Mouse (Mus musculus): Measurements from ENCODE around the gene Shpk.
A peak's percentile ranks its signal among the peaks of the same experiment; 100 is the strongest.

The Shpk gene

DNA sequence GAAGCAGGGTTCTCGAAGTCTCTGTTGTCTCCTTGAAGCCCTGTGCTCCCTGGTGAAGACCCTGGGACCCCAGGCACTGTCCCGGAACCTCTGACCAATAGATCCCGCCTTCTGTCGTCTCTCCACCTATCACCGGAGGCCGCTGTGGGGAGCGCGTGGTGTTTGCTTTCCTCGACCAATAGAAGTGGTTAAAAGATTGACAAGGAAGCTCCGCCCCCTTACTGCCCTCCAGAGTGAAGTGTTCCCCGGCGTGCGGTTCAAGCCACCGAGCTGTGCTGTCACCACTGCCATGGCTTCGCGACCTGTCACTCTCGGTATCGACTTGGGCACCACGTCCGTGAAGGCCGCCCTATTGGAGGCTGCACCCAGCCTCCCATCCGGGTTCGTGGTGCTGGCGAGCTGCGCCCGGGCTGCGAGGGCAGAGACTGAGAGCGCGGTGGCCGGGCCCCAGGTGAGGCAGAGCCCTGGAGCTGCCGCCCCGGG lies at the start of gene Shpk:
TSS of gene Shpk (plus strand) at position 231 of the 483 bp plus-strand sequence.
- peak; percentile 76 for DNase-seq (ENCODE audit: low spot score)

DNA sequence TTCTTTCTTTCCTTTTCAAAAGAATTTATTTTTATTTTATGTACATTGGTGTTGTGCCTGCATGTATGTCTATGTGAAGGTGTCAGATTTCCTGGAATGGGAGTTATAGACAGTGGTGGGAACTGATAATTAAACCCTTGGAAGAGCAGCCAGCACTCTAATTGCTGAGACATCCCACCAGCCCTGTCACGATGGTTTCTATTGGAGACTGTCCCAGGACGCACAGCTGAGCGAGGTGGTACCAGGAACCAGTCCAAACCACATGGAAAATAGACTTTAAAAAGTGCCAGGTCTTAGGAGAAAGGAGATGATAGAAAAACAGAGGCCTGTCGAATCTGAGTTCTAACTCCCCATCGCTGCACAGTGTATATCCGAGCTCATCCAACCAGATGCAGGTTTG lies 44.2 kb upstream of the Shpk start:
- no peak for DNase-seq (ENCODE audit: low spot score)

DNA sequence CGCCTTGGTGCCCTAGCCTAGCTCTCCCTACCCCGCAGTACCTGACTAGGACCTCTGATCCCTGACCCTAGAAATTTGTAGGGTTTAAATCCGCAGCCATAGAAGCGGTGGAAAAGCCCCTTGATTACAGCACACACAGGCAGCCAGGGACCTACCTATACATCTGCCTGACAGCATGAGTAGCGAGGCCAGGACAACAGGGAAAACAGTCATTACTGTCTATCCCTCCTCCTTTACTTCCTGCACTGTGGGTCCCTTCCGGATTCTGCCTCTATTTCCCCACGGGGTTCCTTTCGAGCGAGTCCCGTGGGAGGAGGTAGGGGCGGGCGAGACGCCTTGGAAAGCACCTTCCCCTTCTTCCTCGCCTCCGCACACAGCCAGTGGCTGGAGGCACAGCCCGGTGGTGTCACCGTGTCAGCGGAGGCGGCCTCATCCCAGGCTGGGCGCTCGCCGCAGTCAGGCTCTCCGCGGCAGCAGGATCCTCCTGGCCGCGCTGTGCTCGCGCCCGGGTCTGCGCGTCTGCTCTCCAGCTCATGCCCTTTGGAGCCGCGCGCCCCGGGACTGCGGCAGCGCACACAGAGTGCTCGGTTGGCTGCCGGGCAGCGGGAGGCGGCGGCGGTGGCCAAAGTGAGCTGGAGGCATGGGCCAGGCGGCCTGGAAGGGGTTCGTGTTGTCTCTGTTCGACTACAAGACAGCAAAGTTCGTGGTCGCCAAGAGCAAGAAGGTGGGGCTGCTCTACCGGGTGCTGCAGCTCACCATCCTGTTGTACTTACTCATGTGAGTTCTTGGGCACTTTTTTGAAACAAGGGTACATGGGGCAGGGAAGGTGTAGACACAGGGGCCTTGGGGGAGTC lies 39.1 kb upstream of the Shpk start, which contains the start of gene P2rx5:
TSS of gene P2rx5 (plus strand) at position 465 of the 854 bp plus-strand sequence.
- no peak for DNase-seq (ENCODE audit: low spot score)

DNA sequence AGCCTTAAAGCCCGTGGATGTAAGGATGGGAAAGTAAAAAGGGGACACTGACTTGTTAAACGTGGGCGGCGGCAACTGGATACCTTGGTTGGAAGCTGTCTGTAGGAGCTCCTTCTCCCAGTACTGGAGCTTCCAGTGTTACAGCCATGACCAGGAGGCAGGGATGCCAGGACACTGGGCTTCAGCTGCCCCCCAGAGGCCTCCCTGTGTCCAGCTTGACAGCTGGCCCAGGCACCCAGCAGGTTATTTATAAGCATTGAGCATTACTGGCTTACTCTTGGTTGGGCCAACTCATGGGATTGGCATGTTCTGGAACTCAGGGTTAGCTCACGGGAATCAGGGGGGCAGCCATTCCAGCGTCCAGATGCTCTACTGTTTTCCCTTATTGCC lies 38.5 kb upstream of the Shpk start:
- DNase-seq (ENCODE audit: low spot score), result no peak

DNA sequence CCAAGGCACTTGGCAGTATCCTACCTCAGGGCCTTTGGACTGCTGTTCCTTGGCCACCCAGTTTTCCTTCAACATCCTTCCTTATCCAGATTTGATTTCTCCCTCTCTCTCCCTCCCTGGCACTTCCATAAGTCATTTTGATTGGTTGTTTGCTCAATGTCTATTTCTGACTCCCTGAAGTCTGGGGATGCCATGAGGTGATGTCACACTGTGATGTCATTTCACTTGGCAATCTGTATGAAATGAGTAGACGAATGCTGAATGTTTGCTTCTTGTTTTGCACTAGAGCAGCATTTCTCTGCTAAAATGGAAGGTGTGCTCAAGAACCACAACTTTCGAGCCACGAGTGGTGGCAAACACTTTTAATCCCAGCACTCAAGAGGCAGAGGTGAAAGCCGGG lies 37.6 kb upstream of the Shpk start:
- DNase-seq (ENCODE audit: low spot score), result no peak

DNA sequence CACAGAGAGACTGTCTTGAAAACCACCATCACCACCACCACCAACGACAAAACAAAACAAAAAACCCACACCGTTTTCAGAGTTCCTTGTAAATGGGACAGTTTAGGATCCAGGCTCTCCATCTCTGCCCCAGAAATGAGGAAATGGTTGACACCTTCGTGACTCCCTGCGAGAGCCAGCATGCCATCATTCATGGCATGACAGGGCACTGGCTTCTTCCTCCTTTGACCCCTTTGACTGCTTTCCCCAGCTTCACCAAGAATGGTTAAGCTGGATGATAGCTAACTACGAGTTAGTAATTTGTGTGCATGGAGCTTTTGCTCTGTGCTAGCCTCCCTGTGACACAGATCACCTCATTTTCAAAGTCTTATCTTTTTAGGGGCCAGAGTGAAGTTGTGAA lies 37.0 kb upstream of the Shpk start:
- no peak for DNase-seq (ENCODE audit: low spot score)

DNA sequence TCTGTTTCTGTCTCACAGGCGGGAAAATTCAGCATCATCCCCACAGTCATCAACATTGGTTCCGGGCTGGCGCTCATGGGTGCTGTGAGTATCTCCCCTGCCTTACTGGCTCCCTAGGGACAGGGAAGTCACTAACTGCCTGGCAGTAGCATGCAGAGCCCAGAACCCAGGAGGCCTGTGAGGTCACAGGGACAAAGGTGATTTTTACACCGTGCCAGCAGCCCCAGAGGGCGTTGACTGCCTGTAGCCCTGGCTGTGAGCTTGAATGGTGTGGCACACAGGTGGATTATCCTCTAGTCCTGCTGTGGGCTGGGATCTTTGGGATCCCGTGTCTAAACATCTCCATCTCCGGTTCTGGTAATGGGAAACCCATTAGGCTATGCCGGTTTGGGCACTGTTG lies 31.2 kb upstream of the Shpk start:
- no peak for DNase-seq (ENCODE audit: low spot score)

DNA sequence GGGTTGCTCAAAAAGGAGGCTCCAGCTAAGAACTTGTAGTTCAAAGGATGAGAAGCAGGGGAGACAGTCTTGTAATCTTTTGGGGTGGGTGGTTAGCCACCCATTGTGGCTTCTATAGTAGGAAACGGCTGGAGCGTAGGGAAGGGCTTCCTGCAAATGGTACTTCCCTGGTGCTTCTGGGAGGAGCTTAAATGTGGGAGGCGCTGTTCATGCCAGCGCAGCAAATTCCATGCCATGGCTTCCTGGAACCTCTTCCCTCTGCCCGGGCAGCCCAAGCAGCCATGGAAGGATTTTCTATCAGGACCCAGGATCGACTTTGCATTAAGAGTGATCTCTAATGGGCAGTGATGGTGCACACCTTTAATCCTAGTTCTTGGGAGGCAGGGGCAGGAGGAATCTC lies 30.7 kb upstream of the Shpk start:
- DNase-seq (ENCODE audit: low spot score), result no peak

DNA sequence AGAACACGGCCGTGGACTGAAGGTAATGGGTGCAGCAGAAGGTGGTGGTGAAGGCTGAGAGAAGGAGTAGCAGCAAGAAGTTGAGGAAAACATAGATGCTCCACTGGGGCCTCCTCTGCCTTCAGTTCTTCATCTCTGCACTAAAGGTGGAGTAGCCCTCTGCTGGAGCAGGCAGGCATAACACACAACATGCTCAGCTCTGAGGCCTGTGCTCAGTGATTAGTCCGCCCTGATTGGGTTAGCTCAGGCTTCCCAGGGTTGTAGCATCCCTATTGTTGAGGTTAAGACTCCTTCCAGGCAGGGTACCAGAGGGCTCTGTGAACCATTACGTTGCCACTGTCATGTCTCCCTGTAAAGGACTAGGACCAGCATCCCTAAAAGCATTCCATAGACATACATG lies 30.0 kb upstream of the Shpk start:
- no peak for DNase-seq (ENCODE audit: low spot score)

DNA sequence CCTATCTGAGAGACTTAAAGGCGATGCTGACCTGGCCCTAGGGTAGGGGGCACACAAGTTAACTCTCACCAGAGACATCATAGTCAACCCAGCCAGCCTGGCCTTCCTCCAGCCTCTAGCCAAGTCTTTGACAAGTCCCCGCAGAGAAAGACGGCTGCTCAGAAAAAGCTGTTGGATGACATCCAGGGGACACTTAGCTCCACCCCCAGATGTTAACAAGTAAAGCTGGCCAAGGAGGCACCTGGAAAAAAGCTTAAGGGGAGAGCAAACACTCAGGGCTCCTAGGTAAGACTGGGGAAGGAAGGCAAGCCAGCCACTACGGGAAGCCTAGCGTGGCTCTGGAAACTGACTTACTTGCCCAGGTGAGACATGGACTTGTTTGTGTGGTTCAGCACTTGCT lies 27.1 kb upstream of the Shpk start:
- no peak for DNase-seq (ENCODE audit: low spot score)

DNA sequence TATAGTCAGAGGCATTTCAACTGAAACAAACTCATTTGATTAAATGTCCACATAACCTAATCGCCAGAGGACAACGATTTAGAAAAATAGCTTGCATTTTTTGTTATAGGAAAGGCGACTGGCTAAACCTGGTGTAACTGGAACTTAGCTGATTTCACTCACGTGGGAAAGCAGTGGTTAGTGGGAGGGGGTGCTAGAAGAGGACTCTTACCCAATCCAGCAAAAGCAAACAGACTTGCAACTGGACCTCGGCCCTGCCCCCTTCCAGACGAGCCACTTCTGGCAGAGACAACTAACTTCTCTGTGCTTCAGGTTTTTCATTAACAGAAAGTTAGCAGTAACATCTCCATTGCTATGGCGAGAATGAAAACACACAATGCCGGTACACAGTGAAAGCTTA lies 23.6 kb upstream of the Shpk start:
- DNase-seq (ENCODE audit: low spot score), result no peak

DNA sequence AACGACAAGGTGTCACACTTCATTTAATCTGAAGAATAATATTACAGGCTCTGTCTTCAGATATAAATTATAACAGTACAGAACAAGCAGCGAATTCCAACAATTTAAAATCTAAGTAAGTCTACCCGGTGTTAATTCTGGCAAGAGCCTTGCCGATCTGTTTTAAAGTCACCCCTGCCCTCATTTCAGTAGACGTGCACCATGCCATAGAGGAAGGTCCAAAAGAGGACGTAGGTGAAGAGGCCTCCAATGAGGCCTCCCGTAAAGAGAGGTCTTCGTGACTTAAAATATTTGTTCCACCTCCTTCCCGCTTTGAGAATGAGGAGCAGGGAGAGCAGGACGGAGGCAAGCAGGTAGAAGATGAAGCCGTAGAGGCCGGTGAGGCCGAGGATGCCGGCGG lies 23.1 kb upstream of the Shpk start:
- no peak for DNase-seq (ENCODE audit: low spot score)

DNA sequence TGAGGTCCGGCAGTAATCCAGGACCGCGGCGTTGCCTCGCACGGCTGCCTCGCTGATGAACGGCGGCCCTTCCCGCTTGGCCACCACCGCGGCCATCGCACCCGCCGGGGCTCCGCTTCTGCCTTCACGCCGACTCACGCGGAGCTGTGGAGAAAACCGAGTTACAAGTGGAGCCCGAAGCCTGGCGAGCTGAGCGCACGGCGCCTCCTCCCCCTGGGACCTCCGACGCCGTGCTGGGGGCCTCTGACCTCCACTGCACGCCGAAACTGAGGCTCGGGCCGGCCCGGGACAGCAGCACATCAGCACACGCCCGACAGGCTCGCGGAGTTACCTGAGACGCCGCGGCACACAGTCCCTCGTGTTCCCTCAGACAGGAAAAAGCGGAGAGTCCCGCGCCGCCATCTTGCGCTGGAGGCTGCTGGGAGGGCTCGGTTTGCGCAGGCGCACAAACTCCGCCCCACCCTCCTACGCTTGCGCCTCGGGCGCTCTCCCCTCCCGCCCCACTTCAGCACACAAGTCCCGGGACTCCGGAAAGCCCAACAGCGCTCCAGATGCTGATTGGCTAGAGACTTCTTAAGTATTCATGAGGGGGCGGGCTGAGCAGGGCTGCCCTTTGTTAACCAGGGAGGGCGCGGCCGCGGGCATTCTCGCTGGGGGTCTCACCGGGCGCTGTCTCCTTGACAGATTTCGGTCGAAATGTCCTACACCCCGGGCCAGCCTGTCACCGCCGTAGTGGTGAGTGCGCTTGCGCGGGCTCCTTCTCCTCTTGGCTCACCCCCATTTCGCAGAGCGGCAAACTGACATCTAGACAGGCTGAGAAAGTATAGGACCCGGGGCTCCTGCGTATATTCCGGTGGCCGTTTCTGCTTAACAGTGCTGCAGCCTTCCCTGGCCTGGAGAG lies 22.4 kb upstream of the Shpk start, which contains the start of the genes Emc6 and Tax1bp3:
TSS of gene Emc6 (minus strand) at position 430 of the 901 bp plus-strand sequence.
TSS of gene Tax1bp3 (plus strand) at position 476 of the 901 bp plus-strand sequence.
- DNase-seq (ENCODE audit: low spot score), result peak; percentile 85

DNA sequence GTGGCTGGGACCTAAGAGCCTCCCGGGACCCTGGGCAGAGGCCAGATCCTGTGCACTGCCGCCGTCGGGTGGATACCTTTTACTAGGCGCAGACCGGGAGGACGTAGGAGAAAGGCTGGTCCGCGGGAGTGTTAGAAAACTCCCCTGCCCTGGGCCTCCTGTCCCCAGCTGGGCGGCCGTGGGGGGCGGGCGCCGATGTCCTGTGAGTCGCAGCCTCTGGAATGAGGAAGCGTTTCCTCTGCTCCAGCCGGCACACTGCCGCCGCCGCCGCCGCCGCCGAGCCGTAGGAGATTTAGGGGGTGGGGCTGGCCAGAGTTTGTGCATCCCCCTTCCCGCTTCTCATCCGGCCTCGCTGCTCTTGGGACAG lies 21.8 kb upstream of the Shpk start:
- DNase-seq (ENCODE audit: low spot score), result peak; percentile 53

DNA sequence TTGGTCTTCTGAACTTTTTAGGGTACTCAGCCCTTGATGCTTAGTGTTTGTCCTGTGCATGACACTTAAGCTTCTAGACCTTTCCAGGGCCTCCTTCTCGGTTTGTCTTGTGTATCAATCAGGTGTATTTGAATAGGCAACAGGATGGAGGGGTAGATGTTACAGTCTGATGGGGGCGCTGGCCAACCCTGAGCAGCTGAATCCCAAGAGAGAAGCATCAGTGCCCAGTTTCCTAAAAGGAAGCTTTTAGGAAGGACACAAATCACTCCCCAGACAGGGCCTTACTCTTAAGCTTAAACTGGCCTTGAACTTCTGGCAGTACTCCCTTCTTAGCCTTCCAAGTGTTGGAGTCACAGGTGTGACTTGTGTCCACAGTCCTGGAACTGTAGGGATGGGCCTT lies 21.4 kb upstream of the Shpk start:
- no peak for DNase-seq (ENCODE audit: low spot score)

DNA sequence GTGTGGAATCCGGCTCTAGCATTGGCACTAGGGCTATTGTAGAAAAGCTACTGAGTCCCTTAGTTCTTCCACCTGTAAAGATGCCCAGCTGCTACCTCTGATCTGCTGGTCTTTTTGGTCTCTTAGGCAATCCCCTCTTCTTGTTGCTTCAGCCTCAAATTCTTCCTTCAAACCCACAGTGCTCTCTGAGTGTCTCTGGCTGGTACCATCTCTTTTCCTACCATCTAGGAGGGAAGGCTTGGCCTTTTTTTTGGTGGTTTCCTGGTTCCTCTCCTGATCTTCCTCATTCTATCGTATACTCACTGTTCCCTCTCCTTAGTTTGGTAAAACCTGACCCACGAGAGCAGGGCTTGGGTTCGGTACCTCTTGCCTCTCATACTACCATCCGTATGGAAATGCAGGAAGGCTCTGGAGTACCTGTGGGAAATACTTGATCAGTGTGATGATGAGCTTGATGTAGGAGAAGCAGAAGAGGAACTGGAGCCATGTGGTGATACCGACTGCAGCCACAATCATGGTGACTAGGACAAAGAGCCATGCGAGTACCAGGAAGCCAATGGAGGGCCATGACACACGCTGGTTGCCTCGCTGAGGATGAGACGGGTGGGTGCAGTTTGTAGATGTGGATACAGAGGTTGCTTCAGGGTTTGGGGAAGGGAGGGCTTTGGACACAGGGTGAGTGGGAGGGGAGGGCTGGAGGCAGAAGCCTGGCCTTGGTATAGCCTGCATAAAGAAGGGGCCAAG lies 13.2 kb upstream of the Shpk start:
- no peak for DNase-seq (ENCODE audit: low spot score)

DNA sequence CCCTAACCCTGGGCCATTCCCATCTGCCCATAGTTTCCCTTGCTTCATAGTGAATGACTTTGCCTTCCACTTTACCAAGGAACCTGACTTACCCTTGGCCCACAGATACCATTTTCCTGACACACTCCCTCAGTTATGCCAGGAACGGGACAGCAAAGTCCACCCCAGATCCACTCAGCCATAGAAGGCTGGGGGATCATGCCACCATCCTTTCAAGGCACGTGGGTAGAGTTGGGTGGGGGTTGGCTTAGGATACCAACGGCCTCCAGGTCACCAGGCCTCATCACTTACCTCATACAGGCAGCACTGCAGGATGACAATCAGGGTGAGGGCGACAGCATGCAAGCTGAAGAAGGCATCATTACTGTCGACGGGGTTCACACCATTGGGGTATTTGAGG lies 12.0 kb upstream of the Shpk start:
- no peak for DNase-seq (ENCODE audit: low spot score)

DNA sequence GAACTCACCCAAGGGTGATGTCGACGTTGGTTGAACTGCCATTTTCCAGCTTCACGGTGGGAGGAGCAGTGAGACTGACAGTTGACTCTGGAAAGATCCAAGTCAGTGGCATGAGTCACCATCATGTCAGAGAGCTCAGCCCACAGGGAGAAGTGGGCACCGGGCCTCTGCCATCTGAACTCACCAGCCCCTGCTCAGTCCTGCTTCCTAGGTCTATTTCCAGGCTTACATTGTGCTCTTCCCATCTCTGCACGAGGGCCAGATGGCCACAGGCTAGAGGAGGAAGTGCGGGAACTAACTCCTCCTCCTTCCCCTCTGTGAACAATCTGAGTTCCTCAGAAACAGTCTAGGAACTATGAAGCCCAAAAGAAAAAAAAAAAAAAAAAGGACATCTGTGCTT lies 6.2 kb upstream of the Shpk start:
- DNase-seq (ENCODE audit: low spot score), result no peak

DNA sequence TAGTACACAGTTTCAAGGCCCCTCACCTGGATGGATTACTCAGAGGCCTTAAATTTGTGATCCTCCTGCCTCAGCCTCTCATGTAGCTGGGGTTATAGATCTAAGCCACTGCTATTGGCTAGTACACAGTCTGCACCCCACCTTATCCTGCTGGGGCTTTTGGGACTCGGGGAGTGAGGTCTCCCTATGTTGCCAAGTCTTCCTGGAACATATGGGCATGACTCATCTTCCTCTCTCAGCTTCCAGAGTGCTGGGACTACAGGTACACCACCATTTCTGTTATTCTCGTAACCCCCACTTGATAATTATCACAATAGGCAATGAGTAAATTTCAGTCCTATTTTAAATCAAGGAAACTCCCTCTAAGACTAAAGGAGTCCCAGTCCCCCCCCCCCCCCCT lies 4.8 kb upstream of the Shpk start:
- no peak for DNase-seq (ENCODE audit: low spot score)

DNA sequence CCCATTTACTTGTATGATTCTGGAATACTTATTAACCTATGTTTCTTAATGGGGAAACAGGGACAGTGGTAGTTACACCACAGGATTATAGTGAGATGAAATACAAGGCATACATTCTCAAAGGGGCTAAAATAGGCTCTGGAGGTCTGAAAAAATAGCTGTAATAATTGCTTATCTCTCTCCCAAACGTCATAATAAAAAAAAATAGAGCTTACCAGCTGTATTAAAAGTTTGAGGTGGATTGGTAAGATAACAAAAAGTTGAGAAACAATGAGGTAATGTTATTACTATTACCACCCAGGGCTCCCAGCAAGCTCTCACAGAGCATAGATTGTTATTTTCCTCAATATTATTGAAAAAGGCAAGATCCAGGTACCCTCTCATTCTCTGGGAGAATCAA lies 1.1 kb upstream of the Shpk start:
- DNase-seq (ENCODE audit: low spot score), result no peak

DNA sequence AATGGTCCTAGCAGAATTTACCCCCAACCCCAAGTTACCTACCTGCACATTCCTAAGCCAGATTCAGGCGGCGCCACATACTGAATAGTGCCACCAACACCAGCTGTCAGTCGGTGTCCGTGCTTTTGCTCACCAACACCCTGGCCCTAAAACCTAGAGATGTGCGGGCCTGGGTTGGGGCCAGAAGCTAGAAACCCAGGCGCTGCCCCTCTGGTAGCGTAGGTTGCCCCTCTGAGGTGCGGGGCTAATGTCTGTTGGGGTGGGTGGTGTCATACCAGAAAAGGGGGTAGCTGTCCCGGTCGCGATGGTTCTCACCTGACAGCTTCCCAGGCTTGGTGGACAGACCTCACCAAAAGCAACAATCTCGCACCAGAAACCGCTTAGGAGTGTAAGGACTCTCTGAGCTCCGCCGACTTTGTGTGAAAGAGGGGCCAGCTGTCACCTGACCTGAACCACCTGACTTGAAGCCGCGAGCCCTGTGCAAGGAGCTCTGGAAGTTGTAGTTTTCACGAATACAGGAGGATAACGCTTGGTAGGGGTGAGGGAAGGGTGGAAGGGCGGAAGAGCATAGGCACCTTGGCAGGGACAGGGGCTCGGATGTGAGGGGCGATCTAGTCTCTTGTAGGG lies 544 bp upstream of the Shpk start, which contains the start of gene Ctns:
TSS of gene Ctns (minus strand) at position 440 of the 627 bp plus-strand sequence.
- peak; percentile 41 for DNase-seq (ENCODE audit: low spot score)

DNA sequence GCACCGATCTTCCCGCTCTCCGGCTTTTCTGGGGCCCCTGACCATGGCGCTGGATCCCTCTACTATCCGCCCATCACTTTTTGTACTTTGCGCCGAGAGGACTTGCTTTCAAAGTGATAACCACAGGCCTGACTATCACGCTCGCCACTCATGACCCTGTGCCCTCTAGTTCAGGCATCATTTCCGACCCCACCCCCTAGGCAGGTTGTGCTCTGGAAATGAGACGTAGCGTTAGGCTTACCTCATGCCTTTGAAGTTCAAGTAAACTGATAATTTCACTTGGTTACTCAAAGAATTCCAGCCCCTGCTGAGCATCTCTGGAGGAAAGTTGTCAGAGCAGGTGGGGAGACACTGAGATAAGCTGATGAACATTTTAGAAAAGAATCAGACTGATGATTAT lies 619 bp downstream of the Shpk start:
- no peak for DNase-seq (ENCODE audit: low spot score)
